ENCODE assay signal across 9 mouse cellular contexts in genomic region chr1:25105367-25105766, GRCm38 (mm10).
A peak's percentile ranks its signal among the peaks of the same experiment; 100 is the strongest.
DNase-seq lines count a peak whose midpoint lies in the region; ATAC-seq and TF ChIP-seq lines count a peak whose summit lies in the region.
"Had no signal": no experiment of that assay in that cellular context is flagged by ENCODE, and none has a peak within 500 bp of the region (broad histone marks: within the 10 kb centered on the region; RNA-seq: fewer than 3 reads in every experiment).

No protein-coding gene starts in this region.

- H3K4me2 ChIP-seq in forebrain, embryonic 15.5 days (replicated peaks): no peak overlapping the region
- H3K4me2 ChIP-seq in forebrain, embryonic 11.5 days (ENCODE audit: low read depth, low read length, severe bottlenecking): no peak overlapping the region
- H3K4me2 ChIP-seq: limb, embryonic 15.5 days had no signal

- H3K4me3 ChIP-seq in forebrain, embryonic 15.5 days: no peak overlapping the region
- H3K4me3 ChIP-seq in forebrain, embryonic 11.5 days (ENCODE audit: low read depth, low read length): no peak overlapping the region
- no peak overlapping the region for H3K4me3 ChIP-seq in gastrocnemius, adult 2 months
- H3K4me3 ChIP-seq: limb, embryonic 15.5 days had no signal

- H3K9ac ChIP-seq in forebrain, embryonic 15.5 days (replicated peaks): no peak overlapping the region
- no peak overlapping the region for H3K9ac ChIP-seq in forebrain, embryonic 11.5 days (ENCODE audit: low read length)
- H3K9ac ChIP-seq: limb, embryonic 15.5 days had no signal

- peak; percentile 70 for ATAC-seq in forebrain, embryonic 15.5 days (replicated peaks)
- no peak for ATAC-seq in forebrain, embryonic 11.5 days (replicated peaks; ENCODE audit: low FRiP score)
- ATAC-seq in cerebellum, adult (ENCODE audit: insufficient number of reproducible peaks, low FRiP score, low TSS enrichment): peak; percentile 83
- ATAC-seq in erythroblast, adult 5-6 weeks (replicated peaks; ENCODE audit: low FRiP score, poor library complexity, severe bottlenecking): no peak

- peak overlapping the region; percentile 38; the same call in 1 of the 2 replicates for H3K27ac ChIP-seq in forebrain, embryonic 15.5 days (replicated peaks)
- no peak overlapping the region for H3K27ac ChIP-seq in forebrain, embryonic 11.5 days (ENCODE audit: low read depth, low read length)
- no peak overlapping the region for H3K27ac ChIP-seq in gastrocnemius, adult 2 months
- H3K27ac ChIP-seq: limb, embryonic 15.5 days had no signal

- WGBS in forebrain, embryonic 15.5 days: 43% methylated on average over 4 of the region's 4 CpGs
- WGBS in forebrain, embryonic 11.5 days: 78% methylated on average over 4 of the region's 4 CpGs

- 0 out of 2 replicates have a peak, but pooled peaks cover 3% of the 10 kb centered on the region for H3K36me3 ChIP-seq in forebrain, embryonic 15.5 days
- no peaks in the 10 kb centered on the region for H3K36me3 ChIP-seq in forebrain, embryonic 11.5 days (ENCODE audit: control insufficient read depth, insufficient read depth, low read length)
- H3K36me3 ChIP-seq: limb, embryonic 15.5 days had no signal

- TF ChIP-seq CTCF in gastrocnemius, adult 2 months (IDR thresholded peaks at IDR 0.05): no peak

- H3K4me1 ChIP-seq in forebrain, embryonic 15.5 days: peaks cover 23% of the 10 kb centered on the region
- H3K4me1 ChIP-seq in forebrain, embryonic 11.5 days (replicated peaks; ENCODE audit: control insufficient read depth, insufficient read depth, low read length): no peaks in the 10 kb centered on the region; the same call in 1 of the 2 replicates

- H3K9me3 ChIP-seq in forebrain, embryonic 15.5 days: no peaks in the 10 kb centered on the region
- no peaks in the 10 kb centered on the region for H3K9me3 ChIP-seq in forebrain, embryonic 11.5 days (ENCODE audit: control insufficient read depth, low read length)
- H3K9me3 ChIP-seq: limb, embryonic 15.5 days had no signal

- intact Hi-C loops in gastrocnemius, adult 2 months (cut with DNase I): no loop called here

- DNase-seq in forebrain, embryonic 11.5 days (ENCODE audit: low spot score): no peak
- DNase-seq in gastrocnemius, adult 2 months: peak; percentile 36
- DNase-seq in kidney, postnatal 36 days: peak; percentile 77 to 79
- peak; percentile 35 to 56 for DNase-seq in lung, adult 18-20 months
- DNase-seq in telencephalon, adult 2 months (ENCODE audit: low read depth, low spot score): peak; percentile 97

- H3K27me3 ChIP-seq in forebrain, embryonic 15.5 days: no peaks in the 10 kb centered on the region
- no peaks in the 10 kb centered on the region for H3K27me3 ChIP-seq in forebrain, embryonic 11.5 days (ENCODE audit: control insufficient read depth, insufficient read depth, low read length)
- H3K27me3 ChIP-seq: limb, embryonic 15.5 days had no signal

Comparison
In these comparisons a context has a peak if more than half of its experiments do, and no peak if none do; other contexts are left out.
1. ATAC-seq: peak in forebrain, embryonic 15.5 days (single experiment) and cerebellum, adult (single experiment); none in forebrain, embryonic 11.5 days (single experiment) and erythroblast, adult 5-6 weeks (single experiment).